11 mouse cellular contexts compared by ENCODE assay signal in genomic region chr3:105703571-105703970, GRCm38 (mm10). TPM values are rescaled to one million over a fixed set of nuclear protein-coding genes. Genes with fewer than 3 reads are reported as not detected.
DNase-seq lines count a peak whose midpoint lies in the region; ATAC-seq lines count a peak whose summit lies in the region.
"Had no signal": no experiment of that assay in that cellular context is flagged by ENCODE, and none has a peak within 500 bp of the region (broad histone marks: within the 10 kb centered on the region; RNA-seq: fewer than 3 reads in every experiment).

No protein-coding gene starts in this region.

- H3K9me3 ChIP-seq in heart, embryonic 14.5 days (ENCODE audit: control insufficient read depth, low read length) = no peaks in the 10 kb centered on the region
- no peaks in the 10 kb centered on the region for H3K9me3 ChIP-seq in neural tube, embryonic 12.5 days
- no peaks in the 10 kb centered on the region for H3K9me3 ChIP-seq in neural tube, embryonic 15.5 days (replicated peaks)

- no peaks in the 10 kb centered on the region for H3K27me3 ChIP-seq in heart, embryonic 14.5 days (ENCODE audit: control insufficient read depth, insufficient read depth, low read length)
- peaks cover 35% of the 10 kb centered on the region for H3K27me3 ChIP-seq in neural tube, embryonic 12.5 days (replicated peaks)
- peaks cover 38% of the 10 kb centered on the region for H3K27me3 ChIP-seq in neural tube, embryonic 15.5 days (replicated peaks)

- H3K36me3 ChIP-seq in heart, embryonic 14.5 days (ENCODE audit: control insufficient read depth, insufficient read depth, low read length) = no peaks in the 10 kb centered on the region
- H3K36me3 ChIP-seq in neural tube, embryonic 12.5 days = no peaks in the 10 kb centered on the region
- H3K36me3 ChIP-seq in neural tube, embryonic 15.5 days = no peaks in the 10 kb centered on the region

- no peak overlapping the region for H3K9ac ChIP-seq in heart, embryonic 14.5 days (ENCODE audit: low read length)
- no peak overlapping the region for H3K9ac ChIP-seq in neural tube, embryonic 12.5 days
- H3K9ac ChIP-seq in neural tube, embryonic 15.5 days (replicated peaks) = no peak overlapping the region

- H3K4me1 ChIP-seq in heart, embryonic 14.5 days (ENCODE audit: control insufficient read depth in 2 of 2, insufficient read depth in 2 of 2, low read length in 2 of 2) = peaks cover 21 to 62% of the 10 kb centered on the region in 2 experiments
- H3K4me1 ChIP-seq in neural tube, embryonic 12.5 days = peaks cover 16% of the 10 kb centered on the region
- peaks cover 31% of the 10 kb centered on the region for H3K4me1 ChIP-seq in neural tube, embryonic 15.5 days

- peak; percentile 51 for DNase-seq in cerebellum, adult 11-12 months
- DNase-seq in cerebellum, postnatal 25 days = no peak
- DNase-seq in heart, adult 18-20 months = no peak
- DNase-seq in neural tube, embryonic 10.5 days (ENCODE audit: extremely low spot score, low spot score) = no peak
- no peak for DNase-seq in layer of hippocampus, adult 9-11 months
- DNase-seq: gastrocnemius, postnatal 36 days; kidney, adult 11 months; right cerebral cortex, postnatal 4 days had no signal

- no peak overlapping the region for H3K27ac ChIP-seq in heart, embryonic 14.5 days (replicated peaks in 1 of 2; ENCODE audit: control insufficient read depth in 1 of 2, insufficient read depth in 1 of 2, low read depth in 2 of 2, low read length in 2 of 2)
- no peak overlapping the region for H3K27ac ChIP-seq in neural tube, embryonic 12.5 days
- no peak overlapping the region for H3K27ac ChIP-seq in neural tube, embryonic 15.5 days (replicated peaks)

- no peak for ATAC-seq in heart, embryonic 14.5 days (ENCODE audit: insufficient number of reproducible peaks, insufficient read depth, low FRiP score, low read depth)
- no peak for ATAC-seq in neural tube, embryonic 12.5 days (ENCODE audit: low FRiP score, low read depth)
- ATAC-seq in neural tube, embryonic 15.5 days (ENCODE audit: low FRiP score) = no peak

- 67% methylated on average over 6 of the region's 6 CpGs for WGBS in heart, embryonic 14.5 days
- 47% methylated on average over 6 of the region's 6 CpGs for WGBS in neural tube, embryonic 12.5 days
- 52% methylated on average over 6 of the region's 6 CpGs for WGBS in neural tube, embryonic 15.5 days

- no peak overlapping the region for H3K4me3 ChIP-seq in heart, embryonic 14.5 days (ENCODE audit: control insufficient read depth in 1 of 2, insufficient read depth in 1 of 2, low read depth in 1 of 2, low read length in 2 of 2)
- no peak overlapping the region for H3K4me3 ChIP-seq in neural tube, embryonic 12.5 days
- no peak overlapping the region for H3K4me3 ChIP-seq in neural tube, embryonic 15.5 days (replicated peaks)

- peak overlapping the region; percentile 98; the same call in 1 of the 2 replicates for H3K4me2 ChIP-seq in heart, embryonic 14.5 days (ENCODE audit: low read length)
- H3K4me2 ChIP-seq in neural tube, embryonic 12.5 days (replicated peaks) = peak overlapping the region; percentile 100; the same call in 1 of the 2 replicates
- H3K4me2 ChIP-seq in neural tube, embryonic 15.5 days = peak overlapping the region; percentile 98

RNA-seq across cellular contexts. Expression of gene Inka2, which starts 0.8 kb away (rescaled TPM):
- polyA plus RNA-seq in heart, embryonic 14.5 days (2014; fragmentation: Nextera tagmentation; extraction: Ambion mirVana) = 1.2 and 1.7 TPM in 2 replicates
- 10 to 100 TPM; 16.4 to 16.5 TPM for total RNA-seq in heart, adult 18-20 months (2021)
- 3.9 and 5.6 TPM in 2 replicates for polyA plus RNA-seq in neural tube, embryonic 12.5 days (2016; fragmentation: Nextera tagmentation; extraction: Ambion mirVana)
- polyA plus RNA-seq in neural tube, embryonic 15.5 days (2015; fragmentation: Nextera tagmentation; extraction: Ambion mirVana) = 7.3 and 9.2 TPM in 2 replicates

RNA-seq across cellular contexts. Expression of gene Ddx20, which starts 16.2 kb away (rescaled TPM):
- polyA plus RNA-seq in heart, embryonic 14.5 days (2014; fragmentation: Nextera tagmentation; extraction: Ambion mirVana) = 17.0 and 20.2 TPM in 2 replicates
- 10 to 100 TPM; 11.4 to 11.5 TPM for total RNA-seq in heart, adult 18-20 months (2021)
- 33.8 and 34.6 TPM in 2 replicates for polyA plus RNA-seq in neural tube, embryonic 12.5 days (2016; fragmentation: Nextera tagmentation; extraction: Ambion mirVana)
- 22.0 and 24.1 TPM in 2 replicates for polyA plus RNA-seq in neural tube, embryonic 15.5 days (2015; fragmentation: Nextera tagmentation; extraction: Ambion mirVana)
